Mouse (Mus musculus) lung, postnatal 0 days (tissue): ENCODE measurements around the gene Rapgef6.

Experiments used
- CTCF ChIP-seq: IDR thresholded peaks from 2 replicates; pipeline ENCODE4 v1.5.1; 2016; ENCODE audit warnings: antibody characterized with exemption, mild to moderate bottlenecking
- EP300 ChIP-seq: IDR thresholded peaks from 2 replicates; pipeline ENCODE4 v1.6.1; 2016; ENCODE audit warnings: antibody characterized with exemption, mild to moderate bottlenecking, control low read depth

DNA sequence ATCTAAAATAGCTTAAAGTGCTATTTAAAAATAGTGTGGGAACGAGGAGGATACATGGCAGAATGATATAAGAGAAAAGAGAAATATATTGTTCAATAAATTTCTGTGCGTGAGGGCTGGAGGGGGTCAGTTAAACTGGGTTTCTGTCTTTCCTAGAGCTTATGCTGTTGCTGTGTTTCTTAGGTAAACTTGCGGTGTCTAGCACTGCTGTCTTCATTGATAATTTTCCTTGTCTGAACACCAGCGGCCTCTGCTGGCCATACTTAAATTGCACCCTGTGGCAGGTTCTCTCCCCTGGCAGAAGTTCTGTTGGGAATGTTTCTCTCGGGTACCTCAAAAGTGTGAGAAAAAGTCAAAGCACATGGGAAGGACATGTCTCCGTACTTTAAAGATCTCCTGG lies 12.2 kb downstream of the Rapgef6 start:
- TF ChIP-seq EP300 (no peak), CTCF (peak; percentile 88)
